Mouse (Mus musculus) spleen, embryonic (tissue): ENCODE data around the gene Ebf1.

ENCODE experiments used
- CTCF ChIA-PET: fragments of 350-600 bp; sonication (Branson Sonifier 250); formaldehyde crosslinking; loops from one replicate; lab custom pipeline; 2022; lab: Charles Lee

Gene Ebf1

GRCm38 (mm10) chr11:44729931-44730330, 112.8 kb downstream of the Ebf1 start:
- CTCF ChIA-PET: no interaction called here

GRCm38 (mm10) chr11:44731763-44732162, 114.6 kb downstream of the Ebf1 start:
- CTCF ChIA-PET: no interaction called here

GRCm38 (mm10) chr11:44733276-44733675, 116.2 kb downstream of the Ebf1 start:
- CTCF ChIA-PET: no interaction called here

- CTCF ChIA-PET: interaction anchor here (0.6 kb wide), 1 partner anchor 266 kb away, joined by 7 read pairs; no protein-coding TSS in a partner anchor
Observed at GRCm38 (mm10) chr11:44738046-44738445, 120.9 kb downstream of the Ebf1 start.

- CTCF ChIA-PET: interaction anchor here (0.6 kb wide), 1 partner anchor 267 kb away, joined by 7 read pairs; no protein-coding TSS in a partner anchor
Observed at GRCm38 (mm10) chr11:44738820-44739219, 121.7 kb downstream of the Ebf1 start.

GRCm38 (mm10) chr11:44740278-44741041, 123.3 kb downstream of the Ebf1 start:
- CTCF ChIA-PET: interaction anchor here (0.6 to 0.7 kb wide), 2 partner anchors 162 to 854 kb away, joined by 3 to 4 read pairs; no protein-coding TSS in a partner anchor

GRCm38 (mm10) chr11:44741042-44741491, 124.0 kb downstream of the Ebf1 start:
- CTCF ChIA-PET: interaction anchor here (0.7 kb wide), 1 partner anchor 161 kb away, joined by 4 read pairs; no protein-coding TSS in a partner anchor

- CTCF ChIA-PET: interaction anchor here (0.6 kb wide), 1 partner anchor 135 kb away, joined by 5 read pairs; no protein-coding TSS in a partner anchor
Observed at GRCm38 (mm10) chr11:44744446-44744845, 127.3 kb downstream of the Ebf1 start.

GRCm38 (mm10) chr11:44745946-44746345, 128.8 kb downstream of the Ebf1 start:
- CTCF ChIA-PET: no interaction called here

GRCm38 (mm10) chr11:44746731-44747130, 129.6 kb downstream of the Ebf1 start:
- CTCF ChIA-PET: interaction anchor here (0.7 to 1.0 kb wide), 3 partner anchors 11 to 247 kb away, joined by 3 to 6 read pairs (median 3); no protein-coding TSS in a partner anchor

- CTCF ChIA-PET: no interaction called here
Observed at GRCm38 (mm10) chr11:44749309-44749708, 132.2 kb downstream of the Ebf1 start.

- CTCF ChIA-PET: interaction anchor here (0.7 kb wide), 1 partner anchor 12 kb away, joined by 3 read pairs; no protein-coding TSS in a partner anchor
Observed at GRCm38 (mm10) chr11:44754336-44754735, 137.2 kb downstream of the Ebf1 start.

GRCm38 (mm10) chr11:44756321-44756720, 139.2 kb downstream of the Ebf1 start:
- CTCF ChIA-PET: no interaction called here

GRCm38 (mm10) chr11:44758857-44759256, 141.7 kb downstream of the Ebf1 start:
- CTCF ChIA-PET: interaction anchor here (0.7 kb wide), 1 partner anchor 365 kb away, joined by 3 read pairs; no protein-coding TSS in a partner anchor

GRCm38 (mm10) chr11:44761128-44761996, 144.2 kb downstream of the Ebf1 start:
- CTCF ChIA-PET: interaction anchor here (0.7 kb wide), 1 partner anchor 776 kb away, joined by 3 read pairs; no protein-coding TSS in a partner anchor

GRCm38 (mm10) chr11:44763992-44764835, 147.1 kb downstream of the Ebf1 start:
- CTCF ChIA-PET: no interaction called here

GRCm38 (mm10) chr11:44764988-44765387, 147.9 kb downstream of the Ebf1 start:
- CTCF ChIA-PET: no interaction called here

- CTCF ChIA-PET: interaction anchor here (0.5 to 0.7 kb wide), 2 partner anchors 12 to 149 kb away, joined by 3 to 20 read pairs; no protein-coding TSS in a partner anchor
Observed at GRCm38 (mm10) chr11:44766246-44766645, 149.1 kb downstream of the Ebf1 start.

- CTCF ChIA-PET: interaction anchor here (0.5 to 0.7 kb wide), 4 partner anchors 59 to 240 kb away, joined by 3 to 11 read pairs (median 4); no protein-coding TSS in a partner anchor
Observed at GRCm38 (mm10) chr11:44767322-44767721, 150.2 kb downstream of the Ebf1 start.

GRCm38 (mm10) chr11:44768346-44768745, 151.2 kb downstream of the Ebf1 start:
- CTCF ChIA-PET: no interaction called here
